Mouse (Mus musculus): Measurements from ENCODE around the gene Cnot11. TPM values are rescaled to one million over a fixed set of nuclear protein-coding genes. Genes with fewer than 3 reads are reported as not detected.
"Not testable (repeated sequence)": the region's sequence is repeated elsewhere in the genome, so short reads cannot be mapped to it uniquely, and the experiment has no call there.

Gene Cnot11
- total RNA-seq, 2 experiments from 2014 or later: 14.9 to 17.0 TPM

DNA sequence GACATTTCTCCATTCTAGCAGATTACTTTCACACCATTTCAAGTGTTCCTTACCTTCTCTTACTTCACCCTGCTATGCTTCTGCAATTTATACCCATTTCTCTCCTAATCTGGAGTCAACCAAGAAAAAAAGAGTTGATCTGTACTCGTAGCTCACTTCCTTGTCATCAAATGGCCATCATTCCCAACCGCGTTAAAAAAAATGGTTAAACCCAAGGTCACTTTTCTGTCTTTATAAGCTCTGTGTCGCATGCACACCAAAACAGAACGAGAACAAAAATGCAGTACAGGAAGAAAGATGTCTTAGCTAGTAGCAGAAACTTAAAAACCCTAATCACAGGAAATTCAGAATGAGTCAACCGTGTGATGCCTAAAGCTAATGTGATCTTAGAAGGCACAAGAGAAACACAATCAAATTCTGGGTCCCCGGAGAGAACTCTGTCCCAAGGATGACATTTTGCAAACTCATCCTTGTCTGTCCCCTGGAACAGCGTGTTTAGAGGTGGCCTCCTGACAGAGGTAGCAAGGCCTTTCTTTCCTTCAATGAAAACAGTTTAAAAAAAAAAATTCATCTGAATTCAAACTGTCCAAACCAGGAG lies 41.1 kb downstream of the Cnot11 start:
- DNase-seq: no peak
- intact Hi-C loops (cut with DNase I): no loop called here

DNA sequence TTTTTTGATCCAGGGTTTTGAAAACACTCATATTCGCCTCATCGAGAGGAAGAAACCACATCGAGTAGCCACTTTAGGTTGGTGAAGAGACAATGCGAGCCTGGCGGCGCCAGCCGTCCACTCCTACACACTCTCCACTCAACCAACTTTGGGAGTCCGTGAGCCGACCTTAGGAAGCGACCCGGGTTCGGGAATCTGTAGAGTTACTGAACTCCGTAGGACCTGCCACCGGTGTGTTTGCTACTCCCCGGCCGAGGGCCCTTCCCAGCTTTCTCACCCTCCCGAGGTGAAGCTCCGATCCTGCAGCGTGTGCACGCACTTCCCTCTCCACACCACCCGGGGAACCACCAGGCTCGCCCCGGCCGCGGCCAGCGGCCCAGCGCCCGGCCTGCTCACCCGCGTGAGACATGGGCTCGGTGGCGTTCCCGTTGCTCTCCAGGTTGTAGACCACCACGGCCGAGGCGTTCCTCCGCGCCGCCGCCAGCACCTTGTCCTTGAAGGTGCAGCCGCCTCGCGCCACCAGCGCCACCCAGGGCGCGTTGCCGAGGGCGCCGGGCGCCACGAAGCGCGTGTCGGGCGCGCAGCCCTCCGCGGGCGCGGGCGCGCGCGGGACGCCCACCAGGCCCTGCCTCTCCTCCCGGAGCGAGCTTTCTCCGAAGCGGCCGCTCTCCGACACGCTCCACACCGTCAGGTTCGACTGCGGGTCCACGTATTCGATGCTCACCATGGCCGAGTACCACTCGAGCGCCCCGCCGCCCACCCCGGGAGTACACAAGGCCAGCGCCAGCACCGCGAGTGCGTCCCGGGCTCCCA lies 41.8 kb downstream of the Cnot11 start:
- peak; percentile 16 to 56 for DNase-seq
- intact Hi-C loops (cut with DNase I): no loop called here

DNA sequence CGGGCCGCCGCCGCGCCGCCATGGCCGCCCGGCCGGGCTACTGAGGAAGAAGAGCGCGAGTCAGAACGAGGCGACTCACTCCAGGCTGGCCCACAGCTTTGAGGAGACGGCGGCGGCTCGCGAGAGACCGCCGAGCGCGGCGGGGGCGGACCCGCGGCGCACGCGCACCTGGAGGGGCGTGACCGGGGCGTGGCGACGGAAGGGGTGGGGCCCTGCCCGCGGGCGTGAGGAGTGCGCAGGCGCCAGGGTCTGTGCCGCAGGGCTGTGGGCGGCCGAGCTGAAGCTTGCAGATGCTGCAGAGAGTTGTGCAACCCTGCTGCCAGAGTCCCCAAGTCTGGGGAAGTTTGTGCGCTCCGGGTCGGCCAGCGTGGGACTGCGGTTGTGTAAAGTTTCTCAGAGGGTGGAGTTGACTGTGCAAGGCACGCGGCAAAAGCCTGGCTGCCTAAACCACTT lies 42.5 kb downstream of the Cnot11 start, which contains the start of gene Rnf149:
Gene Rnf149, minus strand, starts transcription at position 153 of the 453 bp plus-strand sequence.
- peak; percentile 94 to 95 for DNase-seq

DNA sequence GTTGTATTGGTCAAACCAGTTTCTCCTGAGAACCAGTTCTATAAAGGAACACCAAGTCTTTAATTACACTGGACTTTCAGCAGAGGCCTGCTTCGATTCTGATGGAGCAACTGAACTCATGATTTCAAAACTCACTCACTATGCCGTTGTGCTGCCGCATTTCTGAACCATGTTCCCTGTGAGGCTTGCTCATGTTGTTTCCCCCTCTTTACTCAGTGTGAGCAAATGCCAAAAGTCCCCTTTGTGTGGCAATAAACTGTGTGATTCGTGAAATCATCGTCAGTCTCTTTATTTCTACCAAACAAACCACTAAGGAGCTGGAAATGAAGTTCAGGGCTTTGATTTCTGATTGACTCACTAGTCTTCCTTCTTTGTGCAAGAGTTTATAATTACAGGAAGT lies 43.7 kb downstream of the Cnot11 start:
- no peak for DNase-seq
- intact Hi-C loops (cut with DNase I): no loop called here

More for the DNA sequence above, 42.5 kb downstream of the Cnot11 start, which contains the start of gene Rnf149:
- intact Hi-C loops (cut with DNase I): no loop called here

DNA sequence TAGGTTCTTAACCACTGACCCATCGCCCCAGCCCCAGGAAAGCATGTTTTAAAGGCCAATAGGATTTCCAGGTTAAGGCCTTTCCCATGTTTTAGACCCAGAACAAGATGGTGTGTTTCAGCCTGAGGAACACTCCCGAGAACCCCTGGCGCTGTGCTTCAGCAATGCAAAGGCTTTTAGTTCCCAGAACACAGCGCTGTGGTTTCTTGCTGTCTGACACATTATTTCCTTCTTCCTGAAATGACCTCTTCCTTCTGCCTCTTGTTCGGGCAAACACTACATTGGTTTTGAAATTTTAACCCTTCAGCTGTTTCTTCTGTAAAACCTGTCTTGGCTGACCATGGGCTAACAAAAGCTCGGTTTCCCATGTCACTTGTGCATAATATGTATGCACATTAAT lies 44.3 kb downstream of the Cnot11 start:
- intact Hi-C loops (cut with DNase I): no loop called here
- DNase-seq: no peak

DNA sequence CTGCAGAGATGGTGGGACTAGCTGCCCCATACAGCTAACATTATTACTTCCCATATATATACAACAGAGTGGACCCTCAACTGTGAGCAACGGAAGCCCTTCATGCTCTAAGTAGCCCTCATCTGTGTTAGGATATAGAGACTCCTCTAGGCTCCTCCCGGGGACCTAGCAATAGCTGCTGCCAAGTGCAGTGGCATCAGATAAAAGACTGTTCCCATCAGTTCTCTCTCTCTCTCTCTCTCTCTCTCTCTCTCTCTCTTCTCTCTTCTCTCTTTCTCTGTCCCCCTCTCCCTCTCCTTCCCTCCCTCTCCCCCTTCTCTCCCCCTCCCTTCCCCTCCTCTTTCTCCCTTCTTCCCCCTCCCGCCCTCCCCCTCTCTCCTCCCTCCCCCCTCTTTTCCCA lies 46.4 kb downstream of the Cnot11 start:
- no peak for DNase-seq
- intact Hi-C loops (cut with DNase I): no loop called here

DNA sequence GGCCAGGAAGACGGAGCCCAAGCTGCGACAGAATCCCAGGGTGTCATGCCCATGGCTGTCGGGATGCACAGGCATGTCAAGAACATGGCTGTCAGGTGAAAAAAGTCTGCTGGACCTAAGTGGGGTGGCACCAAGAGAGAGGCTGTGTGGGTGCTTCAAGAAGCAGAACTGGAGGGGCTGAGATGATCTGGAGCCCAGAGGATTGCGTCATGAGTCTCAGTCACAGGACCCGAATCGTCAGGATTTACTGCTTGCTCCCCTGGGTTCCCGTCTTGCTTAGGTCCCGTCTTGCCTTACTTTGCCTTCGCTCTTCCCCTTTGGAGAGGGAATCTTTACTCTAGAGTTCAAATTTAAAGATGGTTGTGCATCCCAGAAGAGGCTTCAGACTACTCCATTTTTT lies 48.4 kb downstream of the Cnot11 start:
- intact Hi-C loops (cut with DNase I): no loop called here
- DNase-seq: no peak

DNA sequence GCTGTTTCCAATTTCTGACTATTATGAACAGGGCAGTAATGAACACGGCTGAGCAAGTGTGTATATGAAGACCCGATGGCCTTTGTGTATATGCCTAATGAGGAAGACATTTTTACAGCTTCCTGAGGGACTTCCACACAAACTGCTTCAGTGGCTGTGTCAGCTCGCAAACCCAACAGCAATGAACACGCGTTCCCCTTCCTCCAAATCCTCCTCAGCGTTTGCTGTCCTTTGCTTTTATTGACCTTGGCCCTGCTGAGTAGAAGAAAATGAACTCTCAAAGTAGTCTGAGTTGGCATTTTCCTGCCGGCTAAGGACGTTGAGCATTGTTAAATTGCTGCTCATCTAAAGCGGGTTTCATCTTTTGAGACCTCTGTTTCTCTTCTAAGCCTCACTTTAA lies 50.6 kb downstream of the Cnot11 start:
- intact Hi-C loops (cut with DNase I): no loop called here
- DNase-seq: no peak

DNA sequence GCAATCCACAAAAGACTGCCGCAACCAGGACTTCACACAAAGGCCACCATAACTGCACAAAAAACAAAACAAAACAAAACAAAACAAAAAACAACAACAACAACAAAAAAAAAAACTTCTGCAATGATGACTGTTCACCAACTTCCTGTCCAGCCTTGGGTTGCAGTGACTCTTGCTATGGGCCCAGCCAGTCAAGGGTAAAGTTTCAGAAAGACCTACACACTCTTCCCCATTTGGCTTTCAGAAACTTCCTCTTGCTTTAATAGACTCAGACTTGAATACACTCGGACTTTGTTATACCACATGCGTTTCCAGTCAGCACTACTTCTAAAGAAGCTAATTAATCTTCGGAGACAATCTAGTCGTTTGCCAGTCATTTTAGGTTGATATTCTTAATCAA lies 55.4 kb downstream of the Cnot11 start:
- intact Hi-C loops (cut with DNase I): no loop called here
- no peak for DNase-seq

DNA sequence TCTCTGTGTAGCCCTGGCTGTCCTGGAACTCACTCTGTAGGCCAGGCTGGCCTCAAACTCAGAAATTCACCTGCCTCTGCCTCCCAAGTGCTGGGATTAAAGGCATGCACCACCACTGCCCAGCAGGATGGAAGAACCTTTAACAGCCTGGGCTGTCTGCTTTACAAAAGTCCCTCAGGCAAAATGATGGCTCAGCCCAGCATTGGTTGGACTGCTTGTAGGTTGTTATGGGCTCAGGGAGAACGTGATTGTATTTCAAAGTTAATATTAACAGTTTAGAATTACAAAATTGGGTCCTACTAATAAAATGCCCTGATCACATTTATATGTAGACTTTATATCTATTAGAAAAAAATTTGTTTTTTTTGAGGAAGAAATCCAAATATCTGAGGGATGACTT lies 56.8 kb downstream of the Cnot11 start:
- intact Hi-C loops (cut with DNase I): not testable (repeated sequence)

DNA sequence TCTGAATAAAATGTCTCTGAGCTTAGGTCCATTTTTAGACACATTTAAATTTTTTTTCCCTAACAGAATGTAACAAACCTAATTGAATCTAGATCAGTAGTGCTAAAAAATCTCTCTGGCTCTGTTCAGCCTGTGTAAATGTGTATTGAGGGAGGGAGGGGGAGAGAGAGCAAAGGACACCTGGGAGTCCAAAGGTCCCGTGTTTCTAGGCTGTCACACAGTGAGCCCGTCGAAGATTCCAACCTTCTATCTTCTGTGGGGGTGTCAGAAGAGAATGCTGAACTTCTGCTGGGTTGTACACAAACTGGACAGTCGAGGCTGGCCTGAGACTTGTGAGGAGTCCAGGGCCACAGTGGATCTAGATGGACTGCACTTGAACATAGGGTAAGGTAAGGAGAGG lies 57.3 kb downstream of the Cnot11 start:
- DNase-seq: no peak
- intact Hi-C loops (cut with DNase I): no loop called here

More for the DNA sequence above, 56.8 kb downstream of the Cnot11 start:
- not testable (repeated sequence) for DNase-seq

DNA sequence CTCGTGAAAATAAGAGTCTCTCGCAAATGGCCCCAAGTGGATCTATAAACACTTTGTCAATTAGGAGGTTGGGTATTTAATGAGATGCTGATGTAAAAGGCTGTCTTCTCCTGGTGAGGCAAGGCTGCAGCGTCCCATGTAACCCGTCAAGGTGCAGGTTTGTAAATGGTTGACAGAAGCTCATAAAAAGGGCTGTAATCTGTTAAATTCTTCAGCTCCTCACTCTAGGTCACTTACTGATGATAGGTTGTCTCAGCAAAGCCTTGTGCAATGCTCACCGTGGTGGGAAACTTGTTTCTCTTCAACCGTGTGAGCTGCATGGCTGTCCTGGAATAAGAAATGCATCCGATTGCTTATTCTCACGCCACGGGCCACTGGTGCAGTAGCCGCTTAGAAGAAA lies 59.0 kb downstream of the Cnot11 start:
- intact Hi-C loops (cut with DNase I): no loop called here

More for the DNA sequence above, 59.0 kb downstream of the Cnot11 start:
- no peak for DNase-seq

Other genes with a start within 250 kb of the Cnot11 start
- 100 to 1,000 TPM; 430 to 527 TPM for gene Rpl31, start 167.2 kb upstream of the Cnot11 start, total RNA-seq (2021)
- gene Tbc1d8, start 56.2 kb upstream of the Cnot11 start, total RNA-seq (2021): 1 to 10 TPM; 6.3 to 7.8 TPM
- 1 to 10 TPM; 6.0 to 6.9 TPM for gene Rnf149, start 42.4 kb downstream of the Cnot11 start, total RNA-seq (2021)
- gene Creg2, start 116.5 kb downstream of the Cnot11 start, total RNA-seq (2021): not detected
- gene Rfx8, start 186.0 kb downstream of the Cnot11 start, total RNA-seq (2021): not detected

Measured in gastrocnemius, postnatal 36 days (tissue).